Mouse (Mus musculus) spleen, postnatal 10 days (tissue): ENCODE measurements around the gene Itga1.

Source experiments
- DNase-seq, 2 experiments: peaks; one replicate each; pipeline ENCODE4 v3.0.0; 2021 to 2022; ENCODE audit warnings: low spot score in 2 of 2

Itga1 gene

GRCm38 (mm10) chr13:114987668-114988067, 114.1 kb downstream of the Itga1 start:
- no peak for DNase-seq

GRCm38 (mm10) chr13:114987161-114987560, 114.6 kb downstream of the Itga1 start:
- peak in 1 of 2 experiments; percentile 35 for DNase-seq

- DNase-seq, result no peak
Observed at GRCm38 (mm10) chr13:114984658-114985057, 117.1 kb downstream of the Itga1 start.

GRCm38 (mm10) chr13:114983116-114983515, 118.6 kb downstream of the Itga1 start:
- no peak for DNase-seq

- no peak for DNase-seq
Observed at GRCm38 (mm10) chr13:114980831-114981419, 120.8 kb downstream of the Itga1 start.

GRCm38 (mm10) chr13:114974484-114975042, 127.2 kb downstream of the Itga1 start:
- no peak for DNase-seq

GRCm38 (mm10) chr13:114971905-114972304, 129.9 kb downstream of the Itga1 start:
- no peak for DNase-seq

- peak; percentile 20 to 67 for DNase-seq
Observed at GRCm38 (mm10) chr13:114964233-114964632, 137.5 kb downstream of the Itga1 start.

GRCm38 (mm10) chr13:114954516-114954915, 147.2 kb downstream of the Itga1 start:
- no peak for DNase-seq

GRCm38 (mm10) chr13:114933541-114933940, 168.2 kb downstream of the Itga1 start:
- no peak for DNase-seq

GRCm38 (mm10) chr13:114931775-114932294, 169.9 kb downstream of the Itga1 start, which contains the start of gene Itga2:
Gene Itga2, minus strand, starts transcription at chr13:114932100.
- DNase-seq, result peak; percentile 21 to 67

GRCm38 (mm10) chr13:114930996-114931649, 170.6 kb downstream of the Itga1 start:
- peak in 1 of 2 experiments; percentile 18 for DNase-seq

GRCm38 (mm10) chr13:114924785-114925184, 177.0 kb downstream of the Itga1 start:
- no peak for DNase-seq

GRCm38 (mm10) chr13:114923331-114923730, 178.4 kb downstream of the Itga1 start:
- no peak for DNase-seq

GRCm38 (mm10) chr13:114915767-114916166, 186.0 kb downstream of the Itga1 start:
- DNase-seq, result peak in 1 of 2 experiments; percentile 14

GRCm38 (mm10) chr13:114914963-114915362, 186.8 kb downstream of the Itga1 start:
- DNase-seq, result no peak

GRCm38 (mm10) chr13:114914559-114914958, 187.2 kb downstream of the Itga1 start:
- DNase-seq, result no peak

- no peak for DNase-seq
Observed at GRCm38 (mm10) chr13:114910629-114911028, 191.1 kb downstream of the Itga1 start.

- DNase-seq, result no peak
Observed at GRCm38 (mm10) chr13:114909514-114909913, 192.2 kb downstream of the Itga1 start.

GRCm38 (mm10) chr13:114907876-114908275, 193.9 kb downstream of the Itga1 start:
- no peak for DNase-seq
